Mouse (Mus musculus): ENCODE results near the gene Gm21731.
"Not testable (repeated sequence)": the region's sequence is repeated elsewhere in the genome, so short reads cannot be mapped to it uniquely, and the experiment has no call there.

The Gm21731 gene

DNA sequence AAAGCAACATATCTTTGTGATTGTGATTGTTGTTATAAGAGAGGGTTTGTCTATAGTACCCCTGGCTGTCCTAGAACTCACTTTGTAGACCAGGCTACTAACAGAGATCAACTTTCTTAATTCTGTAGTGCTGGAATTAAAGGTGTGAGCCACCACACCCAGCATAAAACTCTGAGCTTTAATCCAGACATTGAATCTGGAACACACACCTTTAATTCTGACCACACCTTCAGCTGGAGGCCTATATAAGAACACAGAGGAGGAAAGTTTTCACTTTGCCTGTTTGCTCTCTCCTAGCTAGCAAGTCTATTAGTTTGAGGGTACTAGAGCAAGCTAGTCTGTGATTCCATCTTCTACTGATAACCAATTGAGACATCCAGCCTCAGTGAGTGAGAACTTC lies at the start of gene Gm21731:
Gene Gm21731, plus strand, starts transcription at position 301 of the 400 bp plus-strand sequence.
- DNase-seq (ENCODE audit: low spot score in 2 of 2): not testable (repeated sequence)

DNA sequence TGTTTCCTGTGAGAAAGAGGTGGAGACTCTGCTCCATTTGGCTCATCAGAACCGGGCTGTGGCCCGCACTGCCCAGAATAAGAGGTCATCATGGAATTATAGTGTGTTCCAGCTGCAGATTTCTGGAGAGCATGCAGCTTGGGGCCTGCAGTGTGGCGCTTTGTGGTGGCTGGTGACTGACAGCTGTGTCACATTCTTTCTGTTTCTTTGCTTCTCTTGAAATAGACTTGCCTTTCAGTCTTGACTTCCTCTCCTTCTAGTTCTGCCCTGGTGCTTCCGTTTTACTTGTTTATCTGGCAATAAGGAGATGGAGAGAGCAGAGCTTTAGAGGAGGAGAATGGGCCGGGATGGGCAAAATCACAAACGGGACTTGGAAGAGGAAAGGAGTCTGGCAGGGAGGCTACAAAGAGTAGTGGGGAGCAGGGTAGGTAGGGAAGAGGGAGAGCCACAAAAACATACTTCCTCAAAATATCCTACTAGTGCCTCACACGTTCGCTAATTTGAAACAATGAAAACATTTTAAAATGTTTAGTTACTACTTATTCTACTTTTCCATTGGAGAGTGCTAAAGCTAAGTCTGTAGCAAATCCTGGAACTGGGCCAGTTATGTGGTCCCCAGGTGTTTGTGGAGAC lies 42.6 kb upstream of the Gm21731 start:
- DNase-seq (ENCODE audit: low spot score in 2 of 2): not testable (repeated sequence)

- DNase-seq (ENCODE audit: low spot score in 2 of 2): not testable (repeated sequence)
Measured at GRCm38 (mm10) chr13:120215847-120216246, 23.1 kb upstream of the Gm21731 start, which contains the start of gene Gm21762. Gm21762 (minus strand) TSS chr13:120215947.

GRCm38 (mm10) chr13:120220922-120221321 lies 18.0 kb upstream of the Gm21731 start:
- not testable (repeated sequence) for DNase-seq (ENCODE audit: low spot score in 2 of 2)

- DNase-seq (ENCODE audit: low spot score in 2 of 2): not testable (repeated sequence)
Measured at GRCm38 (mm10) chr13:120223012-120223659, 15.8 kb upstream of the Gm21731 start.

DNA sequence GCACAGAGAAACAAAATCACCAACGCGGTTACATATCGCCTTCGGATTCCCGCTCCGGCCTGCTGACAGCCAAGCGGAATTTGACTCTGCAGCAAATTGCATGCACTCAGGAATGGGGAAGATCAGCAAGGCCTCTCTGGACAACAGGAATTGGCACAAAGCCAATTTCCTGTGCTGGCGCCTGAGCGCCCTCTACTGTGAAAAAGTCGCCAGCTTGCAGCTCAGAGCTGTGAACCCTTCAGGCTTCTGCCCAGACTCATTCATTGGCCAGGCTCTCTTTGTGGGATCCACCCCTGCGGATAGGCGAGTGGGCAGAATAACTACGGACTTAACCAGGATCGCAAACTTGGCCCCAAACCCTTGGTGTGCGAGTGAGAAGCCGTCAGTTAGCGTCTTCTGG lies 7.1 kb upstream of the Gm21731 start:
- DNase-seq (ENCODE audit: low spot score in 2 of 2): not testable (repeated sequence)

DNA sequence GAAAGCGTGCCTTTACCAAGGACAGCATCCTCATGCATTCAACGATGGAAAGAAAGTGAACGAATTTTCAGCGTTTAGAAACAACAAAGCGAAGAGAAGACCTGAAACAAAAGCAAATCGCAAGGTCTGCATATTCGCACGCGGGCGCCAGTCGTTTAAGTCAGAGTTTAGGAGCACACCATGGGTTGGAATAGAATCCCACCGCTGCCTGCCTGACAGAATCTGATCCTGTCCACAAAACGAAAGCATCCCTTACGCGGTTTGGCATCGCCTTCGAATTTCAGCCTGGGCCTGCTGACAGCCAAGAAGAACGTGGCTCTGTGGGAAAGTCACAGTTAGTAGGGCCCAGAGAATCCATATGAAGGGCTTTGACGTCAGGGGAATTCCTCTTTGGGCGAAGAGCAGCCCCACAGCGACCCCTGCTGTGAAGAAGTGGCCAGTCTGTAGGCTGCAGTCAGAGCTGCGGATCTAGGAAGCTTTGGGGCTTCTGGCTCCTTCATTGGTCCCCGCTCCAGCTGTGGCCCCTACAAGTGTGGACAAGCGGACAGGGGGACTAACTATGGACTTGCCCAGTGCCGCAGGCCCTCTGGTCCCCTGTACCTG lies 6.4 kb upstream of the Gm21731 start:
- DNase-seq (ENCODE audit: low spot score in 2 of 2): not testable (repeated sequence)

GRCm38 (mm10) chr13:120251208-120251924 lies 12.5 kb downstream of the Gm21731 start:
- not testable (repeated sequence) for DNase-seq (ENCODE audit: low spot score in 2 of 2)

- not testable (repeated sequence) for DNase-seq (ENCODE audit: low spot score in 2 of 2)
Measured at GRCm38 (mm10) chr13:120258817-120259658, 20.1 kb downstream of the Gm21731 start.

DNA sequence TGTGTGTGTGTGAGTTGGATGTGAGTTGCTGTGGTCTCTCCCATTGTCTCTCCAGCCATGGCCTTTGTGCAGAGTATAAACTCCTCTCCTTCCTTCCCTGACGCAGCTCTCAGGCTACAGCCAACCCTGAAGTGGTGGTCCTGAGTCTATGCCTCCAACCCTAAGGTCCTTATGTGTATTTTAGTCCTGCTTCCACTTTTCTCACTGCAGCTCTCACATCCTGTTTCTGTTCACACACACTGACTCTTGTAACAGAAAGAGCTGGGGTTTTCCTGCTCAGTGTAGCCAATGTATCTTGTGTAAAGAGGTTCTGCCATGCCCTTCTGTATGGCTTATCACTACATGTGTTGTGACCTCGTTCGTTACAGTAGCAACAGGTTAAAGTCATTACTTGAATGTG lies 20.8 kb downstream of the Gm21731 start:
- not testable (repeated sequence) for DNase-seq (ENCODE audit: low spot score in 2 of 2)

DNA sequence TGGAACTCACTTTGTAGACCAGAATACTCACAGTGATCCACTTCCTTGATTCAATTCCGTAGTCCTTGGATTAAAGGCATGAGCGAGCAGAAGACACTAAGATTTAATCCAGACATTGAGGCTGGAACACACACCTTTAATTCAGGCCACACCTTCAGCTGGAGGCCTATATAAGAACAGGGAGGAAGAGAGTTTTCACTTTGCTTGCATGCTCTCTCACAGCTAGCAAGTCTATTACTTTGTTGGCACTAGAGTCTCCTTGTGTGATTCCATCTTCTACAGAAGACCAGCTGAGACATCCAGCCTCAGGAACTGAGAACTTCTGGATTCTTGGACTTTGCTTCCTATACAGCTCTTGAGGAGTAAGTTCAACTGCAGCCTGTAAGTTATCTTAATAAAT lies 24.0 kb downstream of the Gm21731 start, which contains the start of gene AF067061:
Gene AF067061, plus strand, starts transcription at position 245 of the 400 bp plus-strand sequence.
- DNase-seq (ENCODE audit: low spot score in 2 of 2): not testable (repeated sequence)

GRCm38 (mm10) chr13:120277837-120278236 lies 38.9 kb downstream of the Gm21731 start:
- DNase-seq (ENCODE audit: low spot score in 2 of 2): not testable (repeated sequence)

DNA sequence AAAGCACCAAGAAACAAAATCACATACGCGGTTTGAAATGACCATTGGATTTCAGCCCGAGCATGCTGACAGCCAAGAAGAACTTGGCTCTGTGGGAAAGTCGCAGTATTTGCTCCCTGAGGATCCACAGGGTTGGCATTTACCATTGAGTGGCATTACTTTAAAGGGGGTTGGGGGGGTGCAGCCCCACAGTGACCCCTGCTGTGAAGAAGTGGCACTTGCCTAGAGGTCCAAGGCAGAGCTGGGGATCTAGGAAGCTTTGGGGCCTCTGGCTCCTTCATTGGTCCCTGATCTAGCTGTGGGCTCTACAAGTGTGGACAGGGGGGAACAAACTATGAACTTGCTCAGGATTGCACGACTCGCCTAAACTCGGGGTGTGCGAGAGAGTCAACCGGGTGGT lies 39.9 kb downstream of the Gm21731 start:
- DNase-seq (ENCODE audit: low spot score in 2 of 2): no peak

Data from cerebellum, postnatal 4 days (tissue).